In the genomic region with DNA sequence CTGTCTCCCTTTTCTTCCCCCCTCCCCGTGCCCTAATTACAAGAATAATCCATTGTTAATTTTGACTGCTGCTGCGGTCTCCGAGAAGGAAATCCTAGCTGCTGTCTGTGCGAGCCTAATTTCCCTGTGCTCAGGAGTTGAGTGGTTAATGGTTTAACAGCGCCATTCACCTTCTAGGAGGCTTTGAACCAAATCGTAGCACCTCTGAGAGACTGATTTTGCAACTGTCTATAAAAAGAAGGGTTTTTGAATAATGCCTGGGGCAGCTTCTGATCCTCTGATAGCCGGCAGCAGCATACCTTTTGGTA, we compare ENCODE assay signal across 10 mouse cellular contexts.
A peak's percentile ranks its signal among the peaks of the same experiment; 100 is the strongest.
DNase-seq lines count a peak whose midpoint lies in the region; ATAC-seq and TF ChIP-seq lines count a peak whose summit lies in the region.
"Had no signal": no experiment of that assay in that cellular context is flagged by ENCODE, and none has a peak within 500 bp of the region (broad histone marks: within the 10 kb centered on the region; RNA-seq: fewer than 3 reads in every experiment).

No protein-coding gene starts in this region.

- no peak for ATAC-seq in embryonic facial prominence, embryonic 13.5 days (ENCODE audit: insufficient number of reproducible peaks, insufficient read depth, low FRiP score, low TSS enrichment, low read depth)
- ATAC-seq in hindbrain, embryonic 16.5 days = no peak
- ATAC-seq in midbrain, embryonic 14.5 days (ENCODE audit: low FRiP score, low TSS enrichment) = no peak

- intact Hi-C loops in left cerebral cortex, postnatal 4 days (cut with DNase I) = loop anchor here (5.0 to 10.0 kb wide), 2 partner anchors 275 to 442 kb away; no protein-coding TSS in a partner anchor

- H3K9ac ChIP-seq in ES-E14 (ENCODE audit: insufficient read depth, low read depth, low read length, poor library complexity, severe bottlenecking) = no peak overlapping the region
- no peak overlapping the region for H3K9ac ChIP-seq in embryonic facial prominence, embryonic 13.5 days
- H3K9ac ChIP-seq in hindbrain, embryonic 16.5 days (ENCODE audit: low read depth, low read length) = no peak overlapping the region
- H3K9ac ChIP-seq in midbrain, embryonic 14.5 days (replicated peaks; ENCODE audit: low read length) = 0 out of 2 replicates have a peak overlapping the region, but pooled peaks have one; percentile 23
- H3K9ac ChIP-seq: midbrain, embryonic 12.5 days; stomach, embryonic 15.5 days had no signal

- H3K9me3 ChIP-seq in ES-E14 (ENCODE audit: control insufficient read depth, insufficient read depth, low read depth, low read length) = no peaks in the 10 kb centered on the region
- no peaks in the 10 kb centered on the region for H3K9me3 ChIP-seq in embryonic facial prominence, embryonic 13.5 days
- H3K9me3 ChIP-seq in hindbrain, embryonic 16.5 days (ENCODE audit: control insufficient read depth, low read length) = no peaks in the 10 kb centered on the region
- no peaks in the 10 kb centered on the region for H3K9me3 ChIP-seq in midbrain, embryonic 14.5 days (ENCODE audit: control insufficient read depth, low read length)
- H3K9me3 ChIP-seq: midbrain, embryonic 12.5 days; stomach, embryonic 15.5 days had no signal

- no peaks in the 10 kb centered on the region for H3K36me3 ChIP-seq in ES-E14 (ENCODE audit: control insufficient read depth, insufficient read depth, low read length, poor library complexity, severe bottlenecking)
- H3K36me3 ChIP-seq in embryonic facial prominence, embryonic 13.5 days = no peaks in the 10 kb centered on the region
- no peaks in the 10 kb centered on the region for H3K36me3 ChIP-seq in hindbrain, embryonic 16.5 days (ENCODE audit: control insufficient read depth, insufficient read depth, low read length)
- H3K36me3 ChIP-seq in midbrain, embryonic 14.5 days (ENCODE audit: control insufficient read depth, insufficient read depth, low read length) = no peaks in the 10 kb centered on the region
- H3K36me3 ChIP-seq: midbrain, embryonic 12.5 days; stomach, embryonic 15.5 days had no signal

- in situ Hi-C loops in ES-E14 (cut with MboI; ENCODE audit: low sequenced_read_pairs in 2 of 2, unreplicated experiment in 2 of 2) = no loop called here

- H3K4me3 ChIP-seq in ES-E14 (ENCODE audit: insufficient read depth in 1 of 2, low read depth in 1 of 2, low read length in 2 of 2, poor library complexity in 1 of 2, severe bottlenecking in 1 of 2) = no peak overlapping the region
- H3K4me3 ChIP-seq in embryonic facial prominence, embryonic 13.5 days = no peak overlapping the region
- no peak overlapping the region for H3K4me3 ChIP-seq in hindbrain, embryonic 16.5 days (ENCODE audit: low read length)
- H3K4me3 ChIP-seq in midbrain, embryonic 14.5 days (replicated peaks; ENCODE audit: low read depth, low read length) = no peak overlapping the region
- H3K4me3 ChIP-seq: midbrain, embryonic 12.5 days; stomach, embryonic 15.5 days had no signal

- H3K4me1 ChIP-seq in ES-E14 (ENCODE audit: control insufficient read depth in 2 of 2, insufficient read depth in 2 of 2, low read length in 2 of 2, poor library complexity in 1 of 2) = peaks cover 0 to 3% of the 10 kb centered on the region in 2 experiments; a peak in 2 of 4 replicates
- H3K4me1 ChIP-seq in embryonic facial prominence, embryonic 13.5 days = peaks cover 10% of the 10 kb centered on the region; the same call in 1 of the 2 replicates
- H3K4me1 ChIP-seq in hindbrain, embryonic 16.5 days (ENCODE audit: control insufficient read depth, insufficient read depth, low read depth, low read length) = peaks cover 4% of the 10 kb centered on the region; the same call in 1 of the 2 replicates
- H3K4me1 ChIP-seq in midbrain, embryonic 14.5 days (ENCODE audit: control insufficient read depth, insufficient read depth, low read length) = no peaks in the 10 kb centered on the region

- WGBS in embryonic facial prominence, embryonic 13.5 days = 10% methylated on average over 7 of the region's 7 CpGs
- WGBS in hindbrain, embryonic 16.5 days = 15% methylated on average over 7 of the region's 7 CpGs
- 13% methylated on average over 7 of the region's 7 CpGs for WGBS in midbrain, embryonic 14.5 days

- 0 out of 2 replicates have a peak overlapping the region, but pooled peaks have one; percentile 18 for H3K4me2 ChIP-seq in embryonic facial prominence, embryonic 13.5 days
- H3K4me2 ChIP-seq in hindbrain, embryonic 16.5 days (ENCODE audit: low read length) = peak overlapping the region; percentile 39
- peak overlapping the region; percentile 37 for H3K4me2 ChIP-seq in midbrain, embryonic 14.5 days (ENCODE audit: low read length)

- no peaks in the 10 kb centered on the region for H3K27me3 ChIP-seq in embryonic facial prominence, embryonic 13.5 days
- no peaks in the 10 kb centered on the region for H3K27me3 ChIP-seq in hindbrain, embryonic 16.5 days (replicated peaks; ENCODE audit: control insufficient read depth, insufficient read depth, low read length)
- no peaks in the 10 kb centered on the region; the same call in none of the 2 replicates for H3K27me3 ChIP-seq in midbrain, embryonic 14.5 days (ENCODE audit: control insufficient read depth, insufficient read depth, low read length)
- H3K27me3 ChIP-seq: stomach, embryonic 15.5 days had no signal

- peak; percentile 45 for DNase-seq in ES-E14 (ENCODE audit: low read depth, low spot score)
- DNase-seq in midbrain, embryonic 14.5 days = peak; percentile 59
- DNase-seq in left cerebral cortex, adult 18-20 months (ENCODE audit: low spot score in 2 of 2) = no peak
- no peak for DNase-seq in thymus, postnatal 25 days
- no peak for DNase-seq in ovary, postnatal 10 days (ENCODE audit: low spot score)
- DNase-seq in left cerebral cortex, postnatal 4 days = no peak

- H3K27ac ChIP-seq in ES-E14 (ENCODE audit: insufficient read depth, low read depth, low read length, poor library complexity, severe bottlenecking) = no peak overlapping the region
- no peak overlapping the region for H3K27ac ChIP-seq in embryonic facial prominence, embryonic 13.5 days
- H3K27ac ChIP-seq in hindbrain, embryonic 16.5 days (ENCODE audit: low read depth, low read length) = no peak overlapping the region
- H3K27ac ChIP-seq in midbrain, embryonic 14.5 days (replicated peaks; ENCODE audit: low read depth, low read length) = no peak overlapping the region
- H3K27ac ChIP-seq: midbrain, embryonic 12.5 days; stomach, embryonic 15.5 days had no signal

TF ChIP-seq in ES-E14, 5 proteins besides CTCF, POLR2A, EP300 and RAD21:
- TF ChIP-seq HCFC1 (IDR thresholded peaks at IDR 0.05; ENCODE audit: borderline replicate concordance, insufficient read depth, low read length) (no peak), CHD2 (IDR thresholded peaks at IDR 0.05; ENCODE audit: low read depth, low read length) (no peak), ZC3H11A (IDR thresholded peaks at IDR 0.05; ENCODE audit: borderline replicate concordance, low read depth, low read length) (no peak), ZNF384 (IDR thresholded peaks at IDR 0.05; ENCODE audit: low read depth, low read length) (no peak), MAFK (IDR thresholded peaks at IDR 0.05; ENCODE audit: insufficient read depth, low read depth, low read length) (no peak)

Comparison
In these comparisons a context has a peak if more than half of its experiments do, and no peak if none do; other contexts are left out.
1. DNase-seq: peak in ES-E14 (single experiment) and midbrain, embryonic 14.5 days (single experiment); none in left cerebral cortex, adult 18-20 months (0 of 2), thymus, postnatal 25 days (single experiment), ovary, postnatal 10 days (single experiment) and left cerebral cortex, postnatal 4 days (single experiment).
2. Peak in every context shown above with its lines, with median percentiles within 50 percentile points of each other: H3K4me2 ChIP-seq.